Mouse (Mus musculus): ENCODE data around the gene Tuba8. TPM values are rescaled to one million over a fixed set of nuclear protein-coding genes. Genes with fewer than 3 reads are reported as not detected.

Tuba8 gene
- total RNA-seq, 1 experiment from 2014 or later: 17.5 TPM

- DNase-seq: no peak
These were observed 15.4 kb upstream of the Tuba8 start for GRCm38 (mm10) chr6:121194956-121195731.

GRCm38 (mm10) chr6:121197807-121198365, 12.6 kb upstream of the Tuba8 start:
- DNase-seq: no peak

- no peak for DNase-seq
These were observed 10.0 kb upstream of the Tuba8 start for GRCm38 (mm10) chr6:121200458-121200857.

GRCm38 (mm10) chr6:121202026-121202425, 8.5 kb upstream of the Tuba8 start:
- no peak for DNase-seq

- no peak for DNase-seq
These were observed 4.0 kb upstream of the Tuba8 start for GRCm38 (mm10) chr6:121206481-121206880.

GRCm38 (mm10) chr6:121209584-121209983, 912 bp upstream of the Tuba8 start:
- no peak for DNase-seq

- no peak for DNase-seq
These were observed 412 bp downstream of the Tuba8 start for GRCm38 (mm10) chr6:121210926-121211289.

GRCm38 (mm10) chr6:121211743-121212142, 1.2 kb downstream of the Tuba8 start:
- DNase-seq: peak; percentile 72

GRCm38 (mm10) chr6:121212988-121213387, 2.5 kb downstream of the Tuba8 start:
- DNase-seq: no peak

GRCm38 (mm10) chr6:121214221-121214620, 3.7 kb downstream of the Tuba8 start:
- no peak for DNase-seq

- DNase-seq: no peak
These were observed 4.3 kb downstream of the Tuba8 start for GRCm38 (mm10) chr6:121214667-121215330.

GRCm38 (mm10) chr6:121215336-121215735, 4.8 kb downstream of the Tuba8 start:
- no peak for DNase-seq

GRCm38 (mm10) chr6:121215896-121216295, 5.4 kb downstream of the Tuba8 start:
- DNase-seq: no peak

GRCm38 (mm10) chr6:121216589-121217255, 6.2 kb downstream of the Tuba8 start:
- DNase-seq: no peak

GRCm38 (mm10) chr6:121218002-121218401, 7.5 kb downstream of the Tuba8 start:
- DNase-seq: no peak

GRCm38 (mm10) chr6:121219406-121219805, 8.9 kb downstream of the Tuba8 start:
- peak; percentile 34 for DNase-seq

GRCm38 (mm10) chr6:121220181-121220580, 9.7 kb downstream of the Tuba8 start:
- no peak for DNase-seq

- DNase-seq: peak; percentile 36
These were observed 11.5 kb downstream of the Tuba8 start for GRCm38 (mm10) chr6:121221876-121222597.

GRCm38 (mm10) chr6:121223001-121223400, 12.5 kb downstream of the Tuba8 start:
- no peak for DNase-seq

GRCm38 (mm10) chr6:121224067-121224466, 13.6 kb downstream of the Tuba8 start:
- DNase-seq: no peak

GRCm38 (mm10) chr6:121224993-121225392, 14.5 kb downstream of the Tuba8 start:
- DNase-seq: no peak

- no peak for DNase-seq
These were observed 15.5 kb downstream of the Tuba8 start for GRCm38 (mm10) chr6:121226043-121226442.
